In genomic region chr17:80943835-80944529, GRCm38 (mm10) we compare ENCODE assay signal across 8 mouse cellular contexts. TPM values are rescaled to one million over a fixed set of nuclear protein-coding genes. Genes with fewer than 3 reads are reported as not detected.
DNase-seq lines count a peak whose midpoint lies in the region; ATAC-seq and TF ChIP-seq lines count a peak whose summit lies in the region.

No protein-coding gene starts in this region.

- H3K9ac ChIP-seq in limb, embryonic 14.5 days (ENCODE audit: low read depth, low read length, severe bottlenecking) = peak overlapping the region; percentile 72

- H3K9me3 ChIP-seq in limb, embryonic 14.5 days (ENCODE audit: control insufficient read depth, low read length) = no peaks in the 10 kb centered on the region

- peaks cover 13% of the 10 kb centered on the region; the same call in 1 of the 2 replicates for H3K27me3 ChIP-seq in limb, embryonic 14.5 days (ENCODE audit: control insufficient read depth, insufficient read depth, low read length)

- WGBS in limb, embryonic 14.5 days = 10% methylated on average over 11 of the region's 26 CpGs

- peak; percentile 64 for ATAC-seq in cerebellum, adult (ENCODE audit: insufficient number of reproducible peaks, low FRiP score, low TSS enrichment)
- ATAC-seq in limb, embryonic 14.5 days (ENCODE audit: low FRiP score, low read depth) = peak; percentile 42
- ATAC-seq in megakaryocyte progenitor cell, adult 5-6 weeks (replicated peaks; ENCODE audit: poor library complexity) = no peak

- H3K4me2 ChIP-seq in limb, embryonic 14.5 days (replicated peaks; ENCODE audit: low read depth, low read length, severe bottlenecking) = peak overlapping the region; percentile 100

- TF ChIP-seq POLR2A in limb, embryonic 14.5 days (IDR thresholded peaks at IDR 0.05; ENCODE audit: borderline replicate concordance, extremely low read depth, insufficient read depth, insufficient read length) = no peak

- peak overlapping the region; percentile 71 for H3K4me3 ChIP-seq in limb, embryonic 14.5 days (replicated peaks; ENCODE audit: low read length)

- 0 out of 2 replicates have a peak, but pooled peaks cover 4% of the 10 kb centered on the region for H3K4me1 ChIP-seq in limb, embryonic 14.5 days (ENCODE audit: control insufficient read depth, insufficient read depth, low read length)

- no peak overlapping the region for H3K27ac ChIP-seq in limb, embryonic 14.5 days (replicated peaks; ENCODE audit: low read depth, low read length)

- no peak for DNase-seq in cerebellum, postnatal 4 days (ENCODE audit: low spot score in 2 of 2)
- DNase-seq in retina, postnatal 1 day = peak; percentile 44
- DNase-seq in retina, embryonic 14.5 days (ENCODE audit: low spot score) = no peak
- no peak for DNase-seq in limb, embryonic 14.5 days (ENCODE audit: low spot score)
- DNase-seq in spleen, adult 18-20 months = no peak
- no peak for DNase-seq in spleen, postnatal 10 days (ENCODE audit: low spot score in 2 of 2)

- no peaks in the 10 kb centered on the region for H3K36me3 ChIP-seq in limb, embryonic 14.5 days (ENCODE audit: control insufficient read depth, insufficient read depth, low read length)

RNA-seq across cellular contexts. Expression of gene Tmem178, which starts 0.5 kb away (rescaled TPM):
- 8.1 and 10.2 TPM in 2 replicates for polyA plus RNA-seq in limb, embryonic 14.5 days (2012; rRNA removed)
- polyA plus RNA-seq in limb, embryonic 14.5 days (2014; fragmentation: Nextera tagmentation; extraction: Ambion mirVana) = 8.9 and 12.0 TPM in 2 replicates
- 2.2 and 4.8 TPM in 2 replicates for total RNA-seq in megakaryocyte progenitor cell, adult 5-6 weeks (2015)
- 1.6 and 3.2 TPM in 2 replicates for total RNA-seq in megakaryocyte progenitor cell, adult 5-6 weeks (2017)
